Mouse (Mus musculus): ENCODE data around the gene Stk36. TPM values are rescaled to one million over a fixed set of nuclear protein-coding genes. Genes with fewer than 3 reads are reported as not detected.

Stk36 gene
- total and polyA plus RNA-seq, 2 experiments from 2014 or later = 0.38 to 0.79 TPM

- Histone ChIP-seq H3K4me2 (ENCODE audit: low read depth, low read length) (peak within 1 kb of the TSS; percentile 76), H3K9me3 (replicated peaks; ENCODE audit: control insufficient read depth, low read length) (no peaks in the 10 kb centered on the region), H3K27ac (ENCODE audit: low read depth) (peak within 1 kb of the TSS; percentile 78), H3K36me3 (replicated peaks; ENCODE audit: control insufficient read depth, insufficient read depth, low read length) (no peaks in the 10 kb centered on the region), H3K9ac (replicated peaks; ENCODE audit: low read depth, low read length) (peak within 1 kb of the TSS; percentile 73), H3K4me3 (ENCODE audit: low read depth, low read length) (peak within 1 kb of the TSS; percentile 90), H3K27me3 (ENCODE audit: control insufficient read depth, insufficient read depth, low read length) (no peaks in the 10 kb centered on the region), H3K4me1 (ENCODE audit: control insufficient read depth, insufficient read depth) (peaks cover 29% of the 10 kb centered on the region)
- TF ChIP-seq CTCF (IDR thresholded peaks at IDR 0.05; ENCODE audit: low read depth) = peak; percentile 82
- no peak for TF ChIP-seq EP300 (IDR thresholded peaks at IDR 0.05; ENCODE audit: low read depth)
- peak; percentile 98 for DNase-seq (ENCODE audit: low spot score)
- whole genome bisulfite sequencing = under 1% methylated on average over 47 of the region's 66 CpGs
- peak; percentile 99 for ATAC-seq (ENCODE audit: insufficient read depth, low read depth)
These were observed 60.4 kb downstream of the Stk36 start, which contains the start of gene Ttll4 for GRCm38 (mm10) chr1:74661448-74662195. Gene Ttll4 (plus strand): TSS chr1:74661745.

GRCm38 (mm10) chr1:74662253-74662865 is 61.1 kb downstream of the Stk36 start:
- TF ChIP-seq EP300 (IDR thresholded peaks at IDR 0.05; ENCODE audit: low read depth) (no peak), CTCF (IDR thresholded peaks at IDR 0.05; ENCODE audit: low read depth) (no peak)
- 2% methylated on average over 13 of the region's 13 CpGs for WGBS
- ATAC-seq (ENCODE audit: insufficient read depth, low read depth) = no peak
- Histone ChIP-seq H3K9ac (replicated peaks; ENCODE audit: low read depth, low read length) (peak overlapping the region; percentile 73), H3K9me3 (replicated peaks; ENCODE audit: control insufficient read depth, low read length) (no peaks in the 10 kb centered on the region), H3K27ac (ENCODE audit: low read depth) (peak overlapping the region; percentile 78), H3K4me3 (ENCODE audit: low read depth, low read length) (peak overlapping the region; percentile 90), H3K4me1 (ENCODE audit: control insufficient read depth, insufficient read depth) (peaks cover 29% of the 10 kb centered on the region), H3K36me3 (replicated peaks; ENCODE audit: control insufficient read depth, insufficient read depth, low read length) (no peaks in the 10 kb centered on the region), H3K27me3 (ENCODE audit: control insufficient read depth, insufficient read depth, low read length) (no peaks in the 10 kb centered on the region), H3K4me2 (ENCODE audit: low read depth, low read length) (peak overlapping the region; percentile 76)
- DNase-seq (ENCODE audit: low spot score) = no peak

- H3K4me1 ChIP-seq (ENCODE audit: control insufficient read depth, insufficient read depth) = peaks cover 35% of the 10 kb centered on the region
- H3K27ac ChIP-seq (ENCODE audit: low read depth) = no peak overlapping the region; the same call in 1 of the 2 replicates
- no peaks in the 10 kb centered on the region for H3K27me3 ChIP-seq (ENCODE audit: control insufficient read depth, insufficient read depth, low read length)
- no peak for ATAC-seq (ENCODE audit: insufficient read depth, low read depth)
- WGBS = 41% methylated on average over 6 of the region's 6 CpGs
- no peak overlapping the region for H3K9ac ChIP-seq (replicated peaks; ENCODE audit: low read depth, low read length)
- no peak overlapping the region for H3K4me3 ChIP-seq (ENCODE audit: low read depth, low read length)
- H3K36me3 ChIP-seq (replicated peaks; ENCODE audit: control insufficient read depth, insufficient read depth, low read length) = no peaks in the 10 kb centered on the region
- no peaks in the 10 kb centered on the region for H3K9me3 ChIP-seq (replicated peaks; ENCODE audit: control insufficient read depth, low read length)
- no peak for TF ChIP-seq CTCF (IDR thresholded peaks at IDR 0.05; ENCODE audit: low read depth)
- no peak for TF ChIP-seq EP300 (IDR thresholded peaks at IDR 0.05; ENCODE audit: low read depth)
- no peak for DNase-seq (ENCODE audit: low spot score)
- H3K4me2 ChIP-seq (ENCODE audit: low read depth, low read length) = no peak overlapping the region
These were observed 63.9 kb downstream of the Stk36 start for GRCm38 (mm10) chr1:74665153-74665552.

- peak overlapping the region; percentile 83 for H3K27ac ChIP-seq (ENCODE audit: low read depth)
- no peaks in the 10 kb centered on the region for H3K36me3 ChIP-seq (replicated peaks; ENCODE audit: control insufficient read depth, insufficient read depth, low read length)
- peaks cover 37% of the 10 kb centered on the region for H3K4me1 ChIP-seq (ENCODE audit: control insufficient read depth, insufficient read depth)
- H3K4me3 ChIP-seq (ENCODE audit: low read depth, low read length) = no peak overlapping the region
- no peaks in the 10 kb centered on the region for H3K9me3 ChIP-seq (replicated peaks; ENCODE audit: control insufficient read depth, low read length)
- ATAC-seq (ENCODE audit: insufficient read depth, low read depth) = peak; percentile 75
- H3K27me3 ChIP-seq (ENCODE audit: control insufficient read depth, insufficient read depth, low read length) = no peaks in the 10 kb centered on the region
- H3K9ac ChIP-seq (replicated peaks; ENCODE audit: low read depth, low read length) = no peak overlapping the region
- no peak overlapping the region for H3K4me2 ChIP-seq (ENCODE audit: low read depth, low read length)
- 47% methylated on average over 3 of the region's 3 CpGs for WGBS
- no peak for TF ChIP-seq CTCF (IDR thresholded peaks at IDR 0.05; ENCODE audit: low read depth)
- no peak for TF ChIP-seq EP300 (IDR thresholded peaks at IDR 0.05; ENCODE audit: low read depth)
- peak; percentile 74 for DNase-seq (ENCODE audit: low spot score)
These were observed 67.1 kb downstream of the Stk36 start for GRCm38 (mm10) chr1:74668371-74668770.

- ATAC-seq (ENCODE audit: insufficient read depth, low read depth) = no peak
- no peak overlapping the region for H3K4me2 ChIP-seq (ENCODE audit: low read depth, low read length)
- no peaks in the 10 kb centered on the region for H3K9me3 ChIP-seq (replicated peaks; ENCODE audit: control insufficient read depth, low read length)
- no peak overlapping the region for H3K9ac ChIP-seq (replicated peaks; ENCODE audit: low read depth, low read length)
- 29% methylated on average over 7 of the region's 7 CpGs for WGBS
- peak; percentile 37 for DNase-seq (ENCODE audit: low spot score)
- no peak overlapping the region for H3K27ac ChIP-seq (ENCODE audit: low read depth)
- 0 out of 2 replicates have a peak, but pooled peaks cover 9% of the 10 kb centered on the region for H3K36me3 ChIP-seq (replicated peaks; ENCODE audit: control insufficient read depth, insufficient read depth, low read length)
- TF ChIP-seq EP300 (IDR thresholded peaks at IDR 0.05; ENCODE audit: low read depth) (no peak), CTCF (IDR thresholded peaks at IDR 0.05; ENCODE audit: low read depth) (no peak)
- H3K4me1 ChIP-seq (ENCODE audit: control insufficient read depth, insufficient read depth) = peaks cover 16% of the 10 kb centered on the region
- no peak overlapping the region for H3K4me3 ChIP-seq (ENCODE audit: low read depth, low read length)
- H3K27me3 ChIP-seq (ENCODE audit: control insufficient read depth, insufficient read depth, low read length) = no peaks in the 10 kb centered on the region
These were observed 71.5 kb downstream of the Stk36 start for GRCm38 (mm10) chr1:74672731-74673130.

Data from heart, postnatal 0 days (tissue).